Mouse (Mus musculus) small intestine, adult 2 months (tissue): ENCODE data around the gene Doc2g. TPM values are rescaled to one million over a fixed set of nuclear protein-coding genes. Genes with fewer than 3 reads are reported as not detected.
"Not testable (repeated sequence)": the region's sequence is repeated elsewhere in the genome, so short reads cannot be mapped to it uniquely, and the experiment has no call there.

ENCODE experiments used
- H3K27ac ChIP-seq: fragments of 200-500 bp; 2 replicates; pipeline ENCODE4 v1.5.1; 2012; ENCODE audit warnings: low read depth, low read length, control low read depth, inconsistent platforms; ENCODE audit not compliant: insufficient read depth
- H3K27me3 ChIP-seq: fragments of 200-500 bp; 2 replicates; pipeline ENCODE4 v1.6.1; 2012; ENCODE audit warnings: mild to moderate bottlenecking, moderate library complexity, low read length, inconsistent platforms; ENCODE audit not compliant: control insufficient read depth, insufficient read depth
- H3K36me3 ChIP-seq: fragments of 200-500 bp; 2 replicates; pipeline ENCODE4 v1.6.1; 2012; ENCODE audit warnings: mild to moderate bottlenecking, low read length, control low read depth, inconsistent platforms; ENCODE audit not compliant: control insufficient read depth, insufficient read depth
- H3K4me1 ChIP-seq: fragments of 200-500 bp; 2 replicates; pipeline ENCODE4 v1.6.1; 2012; ENCODE audit warnings: low read length, inconsistent platforms, mixed read lengths; ENCODE audit not compliant: control insufficient read depth, insufficient read depth, insufficient read length
- H3K4me3 ChIP-seq: fragments of 200-500 bp; 2 replicates; pipeline ENCODE4 v1.5.1; 2012; ENCODE audit warnings: low read depth, mild to moderate bottlenecking, control low read depth, inconsistent platforms, low read length, moderate library complexity
- CTCF ChIP-seq: fragments of 200-500 bp; IDR thresholded peaks from 2 replicates; pipeline ENCODE4 v1.5.1; 2012; ENCODE audit warnings: low read depth, mild to moderate bottlenecking, control low read depth, inconsistent platforms, low read length, moderate library complexity, mixed read lengths; ENCODE audit not compliant: insufficient replicate concordance, insufficient read length; ENCODE audit errors: extremely low read depth
- POLR2A ChIP-seq: fragments of 200-500 bp; IDR thresholded peaks from 2 replicates; pipeline ENCODE4 v1.6.1; 2012; ENCODE audit warnings: low read depth, mild to moderate bottlenecking, control low read depth, inconsistent platforms, low read length, moderate library complexity
- WGBS: fragments of 180-500 bp; shearing (Covaris S2); methylation state at CpG from one replicate; pipeline ENCODE4 v1.1.7; 2018; 5-methylcytosine and 5-hydroxymethylcytosine counted together
- polyA plus RNA-seq: library from polyadenylated mRNA; depleted of rRNA; stranded (reverse); fragments of >200 nt; gene quantifications from 2 replicates; pipeline ENCODE4 v1.2.3, GENCODE M21; 2012

Gene Doc2g
- polyA plus RNA-seq, 1 experiment: 8.2 TPM

- Histone ChIP-seq H3K27me3 (no peaks in the 10 kb centered on the region), H3K36me3 (no peaks in the 10 kb centered on the region), H3K27ac (no peak overlapping the region), H3K4me1 (peaks cover 11% of the 10 kb centered on the region; the same call in 1 of the 2 replicates), H3K4me3 (no peak overlapping the region)
- TF ChIP-seq POLR2A: no peak
- 0 out of 2 replicates have a peak, but pooled peaks have one; percentile 27 for TF ChIP-seq CTCF
- 19% methylated on average over 2 of the region's 2 CpGs for WGBS
Observed at GRCm38 (mm10) chr19:3962469-3962868, 40.6 kb upstream of the Doc2g start.

- Histone ChIP-seq H3K36me3 (no peaks in the 10 kb centered on the region), H3K4me3 (no peak overlapping the region), H3K4me1 (no peaks in the 10 kb centered on the region), H3K27ac (no peak overlapping the region), H3K27me3 (no peaks in the 10 kb centered on the region)
- TF ChIP-seq CTCF: no peak
- no peak for TF ChIP-seq POLR2A
- WGBS: 70% methylated on average over 4 of the region's 4 CpGs
Observed at GRCm38 (mm10) chr19:3964030-3964429, 39.1 kb upstream of the Doc2g start.

GRCm38 (mm10) chr19:3966330-3967075 is 36.6 kb upstream of the Doc2g start:
- no peak overlapping the region for H3K4me3 ChIP-seq
- peaks cover 6% of the 10 kb centered on the region; the same call in 1 of the 2 replicates for H3K4me1 ChIP-seq
- H3K36me3 ChIP-seq: no peaks in the 10 kb centered on the region
- TF ChIP-seq CTCF (no peak), POLR2A (no peak)
- H3K27ac ChIP-seq: no peak overlapping the region
- H3K27me3 ChIP-seq: no peaks in the 10 kb centered on the region
- WGBS: 77% methylated on average over 11 of the region's 11 CpGs

GRCm38 (mm10) chr19:3967258-3967657 is 35.9 kb upstream of the Doc2g start:
- 82% methylated on average over 3 of the region's 3 CpGs for WGBS

GRCm38 (mm10) chr19:3972229-3972628 is 30.9 kb upstream of the Doc2g start, which contains the start of gene Aldh3b2:
Gene Aldh3b2, plus strand, starts transcription at chr19:3972328.
- TF ChIP-seq CTCF (no peak), POLR2A (no peak)
- H3K4me1 ChIP-seq: peaks cover 18% of the 10 kb centered on the region
- 18% methylated on average over 9 of the region's 9 CpGs for WGBS
- no peaks in the 10 kb centered on the region for H3K36me3 ChIP-seq
- no peaks in the 10 kb centered on the region for H3K27me3 ChIP-seq
- H3K4me3 ChIP-seq: no peak within 1 kb of the TSS
- 0 out of 2 replicates have a peak within 1 kb of the TSS, but pooled peaks have one; percentile 3 for H3K27ac ChIP-seq

More at GRCm38 (mm10) chr19:3967258-3967657, 35.9 kb upstream of the Doc2g start:
- Histone ChIP-seq H3K27ac (no peak overlapping the region), H3K36me3 (no peaks in the 10 kb centered on the region), H3K4me3 (no peak overlapping the region), H3K4me1 (peaks cover 9% of the 10 kb centered on the region; the same call in 1 of the 2 replicates), H3K27me3 (no peaks in the 10 kb centered on the region)
- TF ChIP-seq CTCF: no peak
- no peak for TF ChIP-seq POLR2A

- not testable (repeated sequence) for H3K4me3 ChIP-seq, H3K27ac ChIP-seq, H3K27me3 ChIP-seq, H3K36me3 ChIP-seq
- H3K4me1 ChIP-seq: peaks cover 17% of the 10 kb centered on the region
- 96% methylated on average over 6 of the region's 6 CpGs for WGBS
Observed at GRCm38 (mm10) chr19:3974608-3975007, 28.5 kb upstream of the Doc2g start.

- WGBS: 40% methylated on average over 2 of the region's 2 CpGs
- Histone ChIP-seq H3K4me3 (no peak overlapping the region), H3K4me1 (peaks cover 12% of the 10 kb centered on the region), H3K36me3 (no peaks in the 10 kb centered on the region), H3K27me3 (no peaks in the 10 kb centered on the region), H3K27ac (no peak overlapping the region)
- TF ChIP-seq CTCF: no peak
- TF ChIP-seq POLR2A: no peak
Observed at GRCm38 (mm10) chr19:3975866-3976265, 27.2 kb upstream of the Doc2g start.
